Mouse (Mus musculus): ENCODE measurements around the gene Gm20388. TPM values are rescaled to one million over a fixed set of nuclear protein-coding genes. Genes with fewer than 3 reads are reported as not detected.
A peak's percentile ranks its signal among the peaks of the same experiment; 100 is the strongest.

Gene Gm20388
- total RNA-seq, 1 experiment = 27.0 TPM

DNA sequence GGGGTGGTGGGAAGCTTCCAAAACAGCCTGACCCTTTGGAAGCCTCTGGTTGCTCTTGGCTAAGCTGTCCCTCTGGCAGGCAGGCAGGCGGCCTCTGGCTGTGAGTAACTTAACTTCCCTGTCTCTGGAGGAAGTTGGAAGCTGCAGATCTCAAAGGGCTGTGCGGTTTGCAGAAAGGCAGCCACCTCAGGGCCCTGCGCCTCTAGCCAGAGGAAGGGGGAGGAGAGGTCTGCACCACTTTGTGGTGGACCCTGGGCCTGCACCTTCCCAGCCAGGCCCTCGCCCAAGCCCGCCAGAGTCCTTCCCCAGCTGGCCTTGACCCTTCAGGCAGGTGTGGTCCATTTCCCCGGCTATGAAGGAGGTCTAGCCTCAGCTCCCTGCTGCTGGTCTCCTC, 628.7 kb downstream of the Gm20388 start:
- H3K4me1 ChIP-seq (ENCODE audit: control insufficient read depth in 2 of 2, insufficient read depth in 2 of 2, low read length in 2 of 2, poor library complexity in 1 of 2) = peaks cover 2 to 39% of the 10 kb centered on the region in 2 experiments; a peak in 3 of 4 replicates

GRCm38 (mm10) chr8:120539775-120540625, 629.4 kb downstream of the Gm20388 start:
- Histone ChIP-seq H3K36me3 (ENCODE audit: control insufficient read depth, insufficient read depth, low read length, poor library complexity, severe bottlenecking) (peaks cover 3% of the 10 kb centered on the region; the same call in 1 of the 2 replicates), H3K4me1 (ENCODE audit: control insufficient read depth in 2 of 2, insufficient read depth in 2 of 2, low read length in 2 of 2, poor library complexity in 1 of 2) (peaks cover 2 to 38% of the 10 kb centered on the region in 2 experiments; a peak in 3 of 4 replicates), H3K27ac (ENCODE audit: insufficient read depth, low read depth, low read length, poor library complexity, severe bottlenecking) (no peak overlapping the region), H3K9me3 (ENCODE audit: control insufficient read depth, insufficient read depth, low read depth, low read length) (no peaks in the 10 kb centered on the region), H3K4me3 (ENCODE audit: insufficient read depth in 1 of 2, low read depth in 1 of 2, low read length in 2 of 2, poor library complexity in 1 of 2, severe bottlenecking in 1 of 2) (peak overlapping the region in 1 of 2 experiments; percentile 76; a peak in 2 of 4 replicates), H3K9ac (ENCODE audit: insufficient read depth, low read depth, low read length, poor library complexity, severe bottlenecking) (peak overlapping the region; percentile 84; the same call in 1 of the 2 replicates)
- TF ChIP-seq HCFC1 (IDR thresholded peaks at IDR 0.05; ENCODE audit: borderline replicate concordance, insufficient read depth, low read length) (no peak), CHD2 (IDR thresholded peaks at IDR 0.05; ENCODE audit: low read depth, low read length) (no peak), ZC3H11A (IDR thresholded peaks at IDR 0.05; ENCODE audit: borderline replicate concordance, low read depth, low read length) (no peak), ZNF384 (IDR thresholded peaks at IDR 0.05; ENCODE audit: low read depth, low read length) (no peak), MAFK (IDR thresholded peaks at IDR 0.05; ENCODE audit: insufficient read depth, low read depth, low read length) (no peak)
- in situ Hi-C loops (cut with MboI; ENCODE audit: low sequenced_read_pairs in 2 of 2, unreplicated experiment in 2 of 2) = no loop called here
- no peak for DNase-seq (ENCODE audit: low read depth, low spot score)

More for the DNA sequence above, 628.7 kb downstream of the Gm20388 start:
- Histone ChIP-seq H3K36me3 (ENCODE audit: control insufficient read depth, insufficient read depth, low read length, poor library complexity, severe bottlenecking) (peaks cover 3% of the 10 kb centered on the region; the same call in 1 of the 2 replicates), H3K9ac (ENCODE audit: insufficient read depth, low read depth, low read length, poor library complexity, severe bottlenecking) (peak overlapping the region; percentile 84; the same call in 1 of the 2 replicates), H3K9me3 (ENCODE audit: control insufficient read depth, insufficient read depth, low read depth, low read length) (no peaks in the 10 kb centered on the region), H3K4me3 (ENCODE audit: insufficient read depth in 1 of 2, low read depth in 1 of 2, low read length in 2 of 2, poor library complexity in 1 of 2, severe bottlenecking in 1 of 2) (peak overlapping the region in 1 of 2 experiments; percentile 76; a peak in 2 of 4 replicates), H3K27ac (ENCODE audit: insufficient read depth, low read depth, low read length, poor library complexity, severe bottlenecking) (peak overlapping the region; percentile 10; the same call in 1 of the 2 replicates)
- TF ChIP-seq ZC3H11A (IDR thresholded peaks at IDR 0.05; ENCODE audit: borderline replicate concordance, low read depth, low read length) (no peak), HCFC1 (IDR thresholded peaks at IDR 0.05; ENCODE audit: borderline replicate concordance, insufficient read depth, low read length) (no peak), MAFK (IDR thresholded peaks at IDR 0.05; ENCODE audit: insufficient read depth, low read depth, low read length) (no peak), ZNF384 (IDR thresholded peaks at IDR 0.05; ENCODE audit: low read depth, low read length) (no peak), CHD2 (IDR thresholded peaks at IDR 0.05; ENCODE audit: low read depth, low read length) (no peak)
- no peak for DNase-seq (ENCODE audit: low read depth, low spot score)
- in situ Hi-C loops (cut with MboI; ENCODE audit: low sequenced_read_pairs in 2 of 2, unreplicated experiment in 2 of 2) = no loop called here

DNA sequence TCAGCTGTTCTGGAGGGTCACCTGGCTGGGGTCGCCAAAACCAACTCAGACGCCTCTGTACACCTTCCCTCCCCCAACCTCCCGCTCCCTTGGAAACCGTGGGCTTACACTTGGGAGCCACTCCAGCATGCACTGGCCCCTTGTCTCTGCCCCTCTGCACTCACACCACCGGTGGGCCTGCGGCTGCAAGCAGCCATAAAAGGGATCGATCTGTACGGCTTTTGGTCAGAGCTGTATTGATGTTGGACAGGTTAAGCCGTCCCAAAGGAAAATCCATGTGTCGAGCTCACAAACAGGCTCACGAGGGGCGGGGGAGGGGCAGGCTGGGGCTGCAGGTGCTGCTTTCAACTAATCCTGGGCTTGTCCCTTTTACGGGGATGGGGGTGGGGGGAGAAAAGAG, 632.4 kb downstream of the Gm20388 start:
- no peak for DNase-seq (ENCODE audit: low read depth, low spot score)
- Histone ChIP-seq H3K9me3 (ENCODE audit: control insufficient read depth, insufficient read depth, low read depth, low read length) (no peaks in the 10 kb centered on the region), H3K36me3 (ENCODE audit: control insufficient read depth, insufficient read depth, low read length, poor library complexity, severe bottlenecking) (peaks cover 5% of the 10 kb centered on the region; the same call in 1 of the 2 replicates), H3K4me1 (ENCODE audit: control insufficient read depth in 2 of 2, insufficient read depth in 2 of 2, low read length in 2 of 2, poor library complexity in 1 of 2) (peaks cover 4 to 60% of the 10 kb centered on the region in 2 experiments; a peak in 3 of 4 replicates), H3K9ac (ENCODE audit: insufficient read depth, low read depth, low read length, poor library complexity, severe bottlenecking) (no peak overlapping the region), H3K27ac (ENCODE audit: insufficient read depth, low read depth, low read length, poor library complexity, severe bottlenecking) (no peak overlapping the region), H3K4me3 (ENCODE audit: insufficient read depth in 1 of 2, low read depth in 1 of 2, low read length in 2 of 2, poor library complexity in 1 of 2, severe bottlenecking in 1 of 2) (peak overlapping the region in 1 of 2 experiments; percentile 31; a peak in 1 of 4 replicates)
- in situ Hi-C loops (cut with MboI; ENCODE audit: low sequenced_read_pairs in 2 of 2, unreplicated experiment in 2 of 2) = no loop called here
- TF ChIP-seq ZNF384 (IDR thresholded peaks at IDR 0.05; ENCODE audit: low read depth, low read length) (no peak), CHD2 (IDR thresholded peaks at IDR 0.05; ENCODE audit: low read depth, low read length) (no peak), MAFK (IDR thresholded peaks at IDR 0.05; ENCODE audit: insufficient read depth, low read depth, low read length) (no peak), HCFC1 (IDR thresholded peaks at IDR 0.05; ENCODE audit: borderline replicate concordance, insufficient read depth, low read length) (no peak), ZC3H11A (IDR thresholded peaks at IDR 0.05; ENCODE audit: borderline replicate concordance, low read depth, low read length) (no peak)

DNA sequence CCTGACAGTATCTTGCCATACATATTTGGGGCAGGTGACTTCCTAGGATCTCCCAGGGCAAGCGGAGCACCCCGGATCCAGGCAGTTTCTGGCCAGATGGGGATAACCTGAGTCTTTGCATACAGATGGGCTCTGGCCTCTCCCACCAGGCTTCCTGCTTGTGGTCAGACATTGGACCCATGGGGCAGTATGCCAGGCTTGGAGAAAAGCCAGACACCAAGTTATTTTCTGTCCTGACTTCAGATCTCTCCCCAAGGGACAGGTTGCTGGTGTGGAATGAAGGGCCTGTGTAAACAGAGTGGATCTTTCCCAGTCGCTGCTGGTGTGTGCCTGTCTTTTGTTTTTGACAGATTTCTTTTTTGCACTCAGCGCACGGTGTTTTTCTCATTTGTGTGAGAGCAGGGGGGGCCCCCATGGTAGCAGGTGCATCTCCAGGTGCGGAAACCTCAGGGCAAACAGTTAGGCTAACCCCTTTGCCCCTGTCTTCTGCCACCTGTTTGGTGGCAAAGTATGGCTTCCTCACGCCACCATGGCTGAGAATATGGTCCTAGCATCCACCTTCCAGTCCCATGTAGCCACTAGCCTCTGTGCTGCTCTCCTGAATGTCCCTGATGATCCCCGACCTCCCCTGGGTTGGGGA, 632.9 kb downstream of the Gm20388 start:
- in situ Hi-C loops (cut with MboI; ENCODE audit: low sequenced_read_pairs in 2 of 2, unreplicated experiment in 2 of 2) = no loop called here
- Histone ChIP-seq H3K27ac (ENCODE audit: insufficient read depth, low read depth, low read length, poor library complexity, severe bottlenecking) (no peak overlapping the region), H3K4me1 (ENCODE audit: control insufficient read depth in 2 of 2, insufficient read depth in 2 of 2, low read length in 2 of 2, poor library complexity in 1 of 2) (peaks cover 8 to 64% of the 10 kb centered on the region in 2 experiments), H3K4me3 (ENCODE audit: insufficient read depth in 1 of 2, low read depth in 1 of 2, low read length in 2 of 2, poor library complexity in 1 of 2, severe bottlenecking in 1 of 2) (no peak overlapping the region), H3K9me3 (ENCODE audit: control insufficient read depth, insufficient read depth, low read depth, low read length) (no peaks in the 10 kb centered on the region), H3K36me3 (ENCODE audit: control insufficient read depth, insufficient read depth, low read length, poor library complexity, severe bottlenecking) (peaks cover 5% of the 10 kb centered on the region; the same call in 1 of the 2 replicates), H3K9ac (ENCODE audit: insufficient read depth, low read depth, low read length, poor library complexity, severe bottlenecking) (no peak overlapping the region)
- TF ChIP-seq ZNF384 (IDR thresholded peaks at IDR 0.05; ENCODE audit: low read depth, low read length) (no peak), ZC3H11A (IDR thresholded peaks at IDR 0.05; ENCODE audit: borderline replicate concordance, low read depth, low read length) (no peak), HCFC1 (IDR thresholded peaks at IDR 0.05; ENCODE audit: borderline replicate concordance, insufficient read depth, low read length) (no peak), MAFK (IDR thresholded peaks at IDR 0.05; ENCODE audit: insufficient read depth, low read depth, low read length) (no peak), CHD2 (IDR thresholded peaks at IDR 0.05; ENCODE audit: low read depth, low read length) (no peak)
- DNase-seq (ENCODE audit: low read depth, low spot score) = no peak
